Mouse (Mus musculus) liver, embryonic 16.5 days (tissue): ENCODE results near the gene Gm21876. TPM values are rescaled to one million over a fixed set of nuclear protein-coding genes. Genes with fewer than 3 reads are reported as not detected.
"Not testable (repeated sequence)": the region's sequence is repeated elsewhere in the genome, so short reads cannot be mapped to it uniquely, and the experiment has no call there.

ENCODE experiments used
- ATAC-seq: fragments of 200-750 bp; cut with Nextera tagmentation; 2 replicates; pipeline ENCODE4 v1.8.0; 2017; ENCODE audit warnings: low read depth, mild to moderate bottlenecking, moderate number of reproducible peaks, moderate library complexity
- H3K27ac ChIP-seq: fragments of 300-500 bp; sonication (generic); 2 replicates; pipeline ENCODE4 v1.5.1; 2014; ENCODE audit warnings: mild to moderate bottlenecking, low read length
- H3K27me3 ChIP-seq: fragments of 300-500 bp; sonication (generic); 2 replicates; pipeline ENCODE4 v1.6.1; 2014; ENCODE audit warnings: low read depth, low read length, mixed read lengths; ENCODE audit not compliant: control insufficient read depth, insufficient read depth
- H3K36me3 ChIP-seq: fragments of 300-500 bp; sonication (generic); 2 replicates; pipeline ENCODE4 v1.6.1; 2014; ENCODE audit warnings: mild to moderate bottlenecking; ENCODE audit not compliant: control insufficient read depth, insufficient read depth
- H3K4me1 ChIP-seq: fragments of 300-500 bp; sonication (generic); 2 replicates; pipeline ENCODE4 v1.6.1; 2014; ENCODE audit warnings: low read depth, low read length, mixed read lengths; ENCODE audit not compliant: control insufficient read depth
- H3K4me2 ChIP-seq: fragments of 300-500 bp; sonication (generic); 2 replicates; pipeline ENCODE4 v1.6.1; 2014; ENCODE audit warnings: low read depth, low read length, mixed read lengths
- H3K4me3 ChIP-seq: fragments of 300-500 bp; sonication (generic); 2 replicates; pipeline ENCODE4 v1.5.1; 2014; ENCODE audit warnings: low read depth, mild to moderate bottlenecking, low read length
- H3K9ac ChIP-seq: fragments of 300-500 bp; sonication (generic); 2 replicates; pipeline ENCODE4 v1.6.1; 2014; ENCODE audit warnings: low read depth, low read length
- H3K9me3 ChIP-seq: fragments of 300-500 bp; sonication (generic); replicated peaks from 2 replicates; pipeline ENCODE4 v1.6.1; 2016; ENCODE audit warnings: low read length; ENCODE audit not compliant: control insufficient read depth
- whole genome bisulfite sequencing: fragments of 180-500 bp; shearing (Covaris S2); extraction: QIAGEN DNeasy Blood & Tissue Kit; methylation state at CpG from one replicate; pipeline ENCODE4 v1.1.7; 2014; ENCODE audit not compliant: insufficient replicate concordance; 5-methylcytosine and 5-hydroxymethylcytosine counted together
- polyA plus RNA-seq: library from polyadenylated mRNA; unstranded; fragments of >200 nt; fragmentation: Nextera tagmentation; extraction: Ambion mirVana; gene quantifications from 2 replicates; pipeline ENCODE4 v1.2.1, GENCODE M21; 2015

The Gm21876 gene
- not detected in 2 replicates for polyA plus RNA-seq

DNA sequence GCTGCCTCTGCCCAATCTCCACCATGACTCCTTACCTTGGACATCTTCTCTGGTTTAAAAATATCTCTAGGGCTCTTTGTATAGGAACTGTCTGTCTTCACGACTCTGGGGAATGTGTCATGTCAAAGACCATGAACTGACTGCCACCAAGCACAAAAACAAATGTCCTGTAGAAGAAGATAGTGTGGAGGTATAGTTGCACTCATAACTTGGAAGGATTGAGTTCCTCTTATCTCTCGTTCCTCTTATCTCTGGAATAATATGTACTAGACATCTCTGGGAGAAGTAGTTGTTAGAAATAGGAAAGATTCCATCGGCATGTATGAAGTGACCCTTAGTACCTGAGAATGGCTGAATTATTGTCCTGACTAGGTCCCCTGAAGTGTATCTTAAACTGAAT, at the start of gene Gm21876:
TSS of gene Gm21876 (minus strand) at position 101 of the 400 bp plus-strand sequence.
- H3K4me3 ChIP-seq = no peak within 1 kb of the TSS
- no peaks in the 10 kb centered on the region for H3K9me3 ChIP-seq
- no peak within 1 kb of the TSS for H3K27ac ChIP-seq
- H3K36me3 ChIP-seq = no peaks in the 10 kb centered on the region
- no peak within 1 kb of the TSS for H3K9ac ChIP-seq
- WGBS = 45% methylated on average over 3 of the region's 3 CpGs
- no peaks in the 10 kb centered on the region for H3K4me1 ChIP-seq
- no peaks in the 10 kb centered on the region for H3K27me3 ChIP-seq
- no peak within 1 kb of the TSS for H3K4me2 ChIP-seq
- ATAC-seq = no peak

DNA sequence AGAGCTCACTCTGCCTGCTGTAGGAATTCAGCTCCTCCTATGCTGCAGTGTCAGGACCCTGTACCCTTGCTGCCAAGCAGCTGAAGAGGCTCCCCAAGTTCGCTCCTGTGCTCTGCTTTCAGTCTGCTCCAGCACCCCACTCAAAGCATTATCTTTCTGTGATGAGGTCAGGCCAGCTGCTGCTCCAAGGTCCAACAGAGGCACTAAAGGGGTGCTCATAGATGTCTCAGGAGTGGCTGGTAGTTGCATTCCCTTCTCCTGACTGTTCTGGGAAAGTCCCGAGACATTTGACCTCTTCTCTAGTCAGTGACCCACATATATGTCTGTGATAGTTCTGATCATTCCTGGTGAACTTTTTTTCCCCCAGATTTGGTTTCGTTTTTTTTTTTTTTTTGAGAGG, 45.0 kb upstream of the Gm21876 start:
- H3K27ac ChIP-seq = no peak overlapping the region
- no peaks in the 10 kb centered on the region for H3K4me1 ChIP-seq
- H3K4me3 ChIP-seq = no peak overlapping the region
- no peak overlapping the region for H3K9ac ChIP-seq
- 34% methylated on average over 3 of the region's 3 CpGs for WGBS
- no peaks in the 10 kb centered on the region for H3K36me3 ChIP-seq
- no peak for ATAC-seq
- H3K9me3 ChIP-seq = no peaks in the 10 kb centered on the region
- no peaks in the 10 kb centered on the region for H3K27me3 ChIP-seq
- no peak overlapping the region for H3K4me2 ChIP-seq

DNA sequence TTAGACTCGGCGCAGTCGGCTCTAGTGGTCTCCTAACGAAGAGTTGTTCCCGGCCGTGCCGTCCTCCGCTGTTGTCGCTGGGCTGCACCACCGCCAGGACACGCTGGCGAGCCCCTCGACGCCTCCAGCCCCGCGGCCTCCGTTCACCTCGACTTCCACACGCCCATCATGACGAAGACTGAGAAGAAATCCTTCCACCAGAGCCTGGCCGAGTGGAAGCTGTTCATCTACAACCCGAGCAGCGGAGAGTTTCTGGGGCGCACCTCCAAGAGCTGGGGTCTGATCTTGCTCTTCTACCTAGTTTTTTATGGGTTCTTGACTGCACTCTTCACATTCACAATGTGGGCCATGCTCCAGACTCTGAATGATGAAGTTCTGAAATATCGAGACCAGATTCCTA, 28.8 kb downstream of the Gm21876 start:
- ATAC-seq, H3K9me3 ChIP-seq, H3K9ac ChIP-seq, H3K4me3 ChIP-seq, H3K27ac ChIP-seq, H3K36me3 ChIP-seq, H3K4me2 ChIP-seq, H3K4me1 ChIP-seq, H3K27me3 ChIP-seq: not testable (repeated sequence)
- 82% methylated on average over 23 of the region's 25 CpGs for WGBS

Other genes starting within 250 kb of the Gm21876 start
- 43.6 and 48.8 TPM in 2 replicates for gene Cfp, start 244.1 kb downstream of the Gm21876 start, polyA plus RNA-seq
- 2.2 and 2.3 TPM in 2 replicates for gene Elk1, start 225.0 kb downstream of the Gm21876 start, polyA plus RNA-seq
- gene Uxt, start 213.6 kb downstream of the Gm21876 start, polyA plus RNA-seq = 34.7 and 38.5 TPM in 2 replicates
- 1.4 and 1.9 TPM in 2 replicates for gene Zfp182, start 113.3 kb downstream of the Gm21876 start, polyA plus RNA-seq
- not detected in 2 replicates for gene Spaca5, start 107.2 kb downstream of the Gm21876 start, polyA plus RNA-seq
- 0.18 and 0.23 TPM in 2 replicates for gene Zfp300, start 86.1 kb downstream of the Gm21876 start, polyA plus RNA-seq
- not detected in 2 replicates for gene Ssxa1, start 59.8 kb downstream of the Gm21876 start, polyA plus RNA-seq